Mouse (Mus musculus): ENCODE measurements at regions not wholly inside any gene's neighbourhood (a gene's known extent, or its start where the extent isn't known, plus 50 kb on each side); places are given as distances from the start of the nearest gene placed in this dataset.

DNA sequence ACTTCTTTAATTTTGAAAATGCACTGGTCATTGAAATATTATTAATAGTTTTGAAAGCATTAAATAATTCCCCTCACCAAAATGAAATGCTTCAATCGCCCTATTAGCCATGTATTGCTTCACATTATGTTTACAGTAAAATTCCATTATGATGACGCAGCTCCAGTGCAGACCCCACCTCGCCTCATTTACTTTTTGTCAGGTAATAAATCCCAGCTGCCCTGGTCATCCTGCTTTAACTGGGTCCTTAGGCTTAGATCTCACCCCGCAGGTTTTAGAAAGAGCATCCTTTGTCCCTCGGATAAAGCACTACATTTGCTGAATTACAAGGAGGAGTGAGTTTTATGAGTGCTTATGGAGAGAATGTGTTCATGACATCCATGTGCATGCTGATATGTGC, 2557.0 kb upstream of the Gm7489 start:
- Histone ChIP-seq H3K9me3 (no peaks in the 10 kb centered on the region), H3K4me1 (no peaks in the 10 kb centered on the region), H3K4me3 (replicated peaks) (no peak overlapping the region), H3K27me3 (replicated peaks) (no peaks in the 10 kb centered on the region), H3K36me3 (replicated peaks; ENCODE audit: low read length) (no peaks in the 10 kb centered on the region)
- TF ChIP-seq GATA1 (IDR thresholded peaks at IDR 0.05; ENCODE audit: borderline replicate concordance, low read length), result no peak
- TF ChIP-seq FLI1 (IDR thresholded peaks at IDR 0.05; ENCODE audit: low read length), result no peak

DNA sequence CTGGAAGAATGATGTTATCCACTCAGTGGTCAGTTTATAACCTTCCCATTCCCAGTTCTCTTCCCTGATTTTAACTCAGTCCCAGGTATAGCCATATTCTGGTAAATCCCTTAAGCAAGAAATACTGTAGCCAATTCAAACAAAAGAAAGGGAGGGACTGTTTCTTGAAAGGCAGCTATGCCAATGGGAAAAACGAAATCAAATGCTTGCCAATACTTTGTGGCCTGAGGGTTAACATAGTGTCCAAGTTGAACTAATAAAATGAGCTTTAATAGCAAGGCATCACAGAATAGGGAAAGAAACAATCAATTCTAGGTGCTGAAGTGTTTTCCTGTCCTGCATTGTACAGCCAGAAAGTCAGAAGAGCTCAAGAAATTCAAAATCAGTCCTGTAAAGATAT, 2548.3 kb upstream of the Gm7489 start:
- Histone ChIP-seq H3K36me3 (replicated peaks; ENCODE audit: low read length) (no peaks in the 10 kb centered on the region), H3K4me3 (replicated peaks) (no peak overlapping the region), H3K9me3 (no peaks in the 10 kb centered on the region), H3K27me3 (replicated peaks) (no peaks in the 10 kb centered on the region), H3K4me1 (no peaks in the 10 kb centered on the region)
- TF ChIP-seq GATA1 (IDR thresholded peaks at IDR 0.05; ENCODE audit: borderline replicate concordance, low read length) (no peak), FLI1 (IDR thresholded peaks at IDR 0.05; ENCODE audit: low read length) (no peak)

DNA sequence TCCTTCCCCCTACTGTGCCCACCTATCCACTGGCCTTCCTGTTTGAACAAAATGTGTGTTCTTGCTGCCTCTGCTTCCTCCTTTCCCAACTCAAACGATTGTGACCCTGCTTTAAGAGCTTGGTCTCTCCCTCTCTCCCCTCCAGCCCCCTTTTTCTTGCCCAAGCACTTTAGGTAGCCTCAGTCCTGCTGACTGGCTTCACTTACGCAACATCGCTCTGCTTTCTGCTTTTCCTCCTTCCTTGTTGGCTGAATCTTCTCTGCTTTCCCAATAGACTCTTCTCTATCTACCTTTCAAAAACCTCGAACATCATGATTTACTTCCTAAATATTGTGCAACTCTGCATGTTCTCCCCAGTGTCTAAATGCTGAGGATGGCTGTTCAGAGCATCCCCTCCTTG, 2538.4 kb upstream of the Gm7489 start:
- H3K4me3 ChIP-seq (replicated peaks), result no peak overlapping the region
- TF ChIP-seq FLI1 (IDR thresholded peaks at IDR 0.05; ENCODE audit: low read length) (no peak), GATA1 (IDR thresholded peaks at IDR 0.05; ENCODE audit: borderline replicate concordance, low read length) (no peak)

DNA sequence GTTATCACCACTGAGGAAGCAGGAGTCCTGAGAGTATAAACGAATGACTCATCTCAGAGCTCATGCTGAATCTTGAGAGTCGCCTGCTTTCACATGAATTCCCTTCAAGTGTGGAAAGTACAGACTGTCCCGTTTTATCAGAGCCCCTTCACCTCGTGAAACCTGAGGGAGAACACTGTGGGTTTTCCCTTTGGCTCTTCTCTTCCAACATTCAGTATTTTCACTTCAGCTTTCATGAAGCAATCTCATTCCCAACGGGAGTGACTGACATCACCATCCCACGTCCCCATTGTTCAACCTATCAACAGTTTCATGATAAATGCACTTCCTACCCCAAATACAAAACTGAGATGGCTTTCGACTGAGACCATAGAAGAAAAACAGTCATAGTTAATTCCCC, 2521.3 kb upstream of the Gm7489 start:
- H3K4me3 ChIP-seq (replicated peaks), result no peak overlapping the region
- TF ChIP-seq FLI1 (IDR thresholded peaks at IDR 0.05; ENCODE audit: low read length) (no peak), GATA1 (IDR thresholded peaks at IDR 0.05; ENCODE audit: borderline replicate concordance, low read length) (no peak)
- H3K36me3 ChIP-seq (replicated peaks; ENCODE audit: low read length), result no peaks in the 10 kb centered on the region
- no peaks in the 10 kb centered on the region for H3K9me3 ChIP-seq
- no peaks in the 10 kb centered on the region for H3K4me1 ChIP-seq
- no peaks in the 10 kb centered on the region for H3K27me3 ChIP-seq (replicated peaks)

More for the DNA sequence above, 2538.4 kb upstream of the Gm7489 start:
- H3K36me3 ChIP-seq (replicated peaks; ENCODE audit: low read length), result no peaks in the 10 kb centered on the region
- 0 out of 2 replicates have a peak, but pooled peaks cover 2% of the 10 kb centered on the region for H3K9me3 ChIP-seq
- H3K27me3 ChIP-seq (replicated peaks), result no peaks in the 10 kb centered on the region
- no peaks in the 10 kb centered on the region for H3K4me1 ChIP-seq

DNA sequence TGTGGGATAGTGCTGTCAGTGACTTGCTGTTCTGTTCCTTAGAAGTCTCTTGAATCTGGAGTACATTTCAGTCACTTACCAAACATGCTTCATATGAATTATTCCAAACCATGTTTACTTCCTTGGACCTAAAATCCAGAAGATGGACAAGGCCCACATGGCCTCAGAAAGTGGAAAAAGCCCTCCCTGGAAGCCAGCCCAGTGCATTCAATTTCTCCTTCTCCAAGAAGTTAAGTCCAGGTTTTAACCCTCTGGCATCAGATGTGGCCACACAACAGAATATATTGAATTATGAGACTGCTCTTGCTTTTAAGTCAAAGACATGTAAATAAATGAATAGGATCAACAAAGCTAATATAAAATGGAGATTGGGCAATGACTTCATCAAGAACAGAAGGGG, 2513.5 kb upstream of the Gm7489 start:
- no peak overlapping the region for H3K4me3 ChIP-seq (replicated peaks)
- TF ChIP-seq FLI1 (IDR thresholded peaks at IDR 0.05; ENCODE audit: low read length) (no peak), GATA1 (IDR thresholded peaks at IDR 0.05; ENCODE audit: borderline replicate concordance, low read length) (no peak)
- no peaks in the 10 kb centered on the region for H3K27me3 ChIP-seq (replicated peaks)
- no peaks in the 10 kb centered on the region for H3K9me3 ChIP-seq
- no peaks in the 10 kb centered on the region for H3K36me3 ChIP-seq (replicated peaks; ENCODE audit: low read length)
- no peaks in the 10 kb centered on the region for H3K4me1 ChIP-seq

DNA sequence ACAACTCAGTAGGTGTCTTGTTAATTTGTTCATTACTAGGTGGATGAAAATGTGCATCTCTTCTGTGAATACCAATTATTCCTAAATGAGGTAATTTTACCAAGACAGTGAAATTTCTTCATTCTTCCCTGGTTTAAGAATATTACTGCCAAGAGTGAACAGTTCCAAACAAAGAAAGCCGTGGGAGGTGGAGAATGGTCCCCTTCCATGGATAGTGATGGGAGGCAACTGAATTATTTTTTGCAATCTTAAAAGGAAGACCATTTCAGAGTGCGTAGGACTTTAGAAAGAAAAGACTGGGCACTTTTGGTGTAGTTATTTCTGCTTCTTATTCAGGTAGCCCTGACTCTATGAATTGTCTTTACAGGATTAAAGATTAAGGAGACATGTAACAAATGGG, 2494.3 kb upstream of the Gm7489 start:
- Histone ChIP-seq H3K9me3 (peaks cover 3% of the 10 kb centered on the region; the same call in 1 of the 2 replicates), H3K36me3 (replicated peaks; ENCODE audit: low read length) (no peaks in the 10 kb centered on the region), H3K4me3 (replicated peaks) (no peak overlapping the region), H3K27me3 (replicated peaks) (no peaks in the 10 kb centered on the region), H3K4me1 (no peaks in the 10 kb centered on the region)
- no peak for TF ChIP-seq GATA1 (IDR thresholded peaks at IDR 0.05; ENCODE audit: borderline replicate concordance, low read length)
- no peak for TF ChIP-seq FLI1 (IDR thresholded peaks at IDR 0.05; ENCODE audit: low read length)

DNA sequence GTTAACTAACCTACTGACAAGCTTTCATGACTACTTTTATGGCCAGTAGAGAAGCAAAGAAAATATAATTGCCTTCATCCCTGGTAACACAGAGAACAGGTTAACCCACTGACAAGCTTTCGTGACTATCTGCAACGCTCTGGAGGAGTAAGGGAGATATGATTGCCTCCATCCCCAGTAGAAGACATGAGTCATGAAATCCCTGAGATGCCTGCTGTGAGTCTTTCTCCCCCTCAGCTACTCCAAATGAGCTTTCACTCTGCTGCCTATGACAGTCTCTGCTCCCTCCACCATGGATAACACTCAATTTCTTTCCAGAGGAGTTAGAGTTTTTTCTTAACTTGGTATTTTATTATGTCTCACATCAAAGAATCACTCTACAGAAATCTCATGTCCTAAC, 2493.4 kb upstream of the Gm7489 start:
- no peaks in the 10 kb centered on the region for H3K27me3 ChIP-seq (replicated peaks)
- no peak overlapping the region for H3K4me3 ChIP-seq (replicated peaks)
- no peaks in the 10 kb centered on the region for H3K36me3 ChIP-seq (replicated peaks; ENCODE audit: low read length)
- TF ChIP-seq FLI1 (IDR thresholded peaks at IDR 0.05; ENCODE audit: low read length) (no peak), GATA1 (IDR thresholded peaks at IDR 0.05; ENCODE audit: borderline replicate concordance, low read length) (no peak)
- peaks cover 3% of the 10 kb centered on the region; the same call in 1 of the 2 replicates for H3K9me3 ChIP-seq
- no peaks in the 10 kb centered on the region for H3K4me1 ChIP-seq

DNA sequence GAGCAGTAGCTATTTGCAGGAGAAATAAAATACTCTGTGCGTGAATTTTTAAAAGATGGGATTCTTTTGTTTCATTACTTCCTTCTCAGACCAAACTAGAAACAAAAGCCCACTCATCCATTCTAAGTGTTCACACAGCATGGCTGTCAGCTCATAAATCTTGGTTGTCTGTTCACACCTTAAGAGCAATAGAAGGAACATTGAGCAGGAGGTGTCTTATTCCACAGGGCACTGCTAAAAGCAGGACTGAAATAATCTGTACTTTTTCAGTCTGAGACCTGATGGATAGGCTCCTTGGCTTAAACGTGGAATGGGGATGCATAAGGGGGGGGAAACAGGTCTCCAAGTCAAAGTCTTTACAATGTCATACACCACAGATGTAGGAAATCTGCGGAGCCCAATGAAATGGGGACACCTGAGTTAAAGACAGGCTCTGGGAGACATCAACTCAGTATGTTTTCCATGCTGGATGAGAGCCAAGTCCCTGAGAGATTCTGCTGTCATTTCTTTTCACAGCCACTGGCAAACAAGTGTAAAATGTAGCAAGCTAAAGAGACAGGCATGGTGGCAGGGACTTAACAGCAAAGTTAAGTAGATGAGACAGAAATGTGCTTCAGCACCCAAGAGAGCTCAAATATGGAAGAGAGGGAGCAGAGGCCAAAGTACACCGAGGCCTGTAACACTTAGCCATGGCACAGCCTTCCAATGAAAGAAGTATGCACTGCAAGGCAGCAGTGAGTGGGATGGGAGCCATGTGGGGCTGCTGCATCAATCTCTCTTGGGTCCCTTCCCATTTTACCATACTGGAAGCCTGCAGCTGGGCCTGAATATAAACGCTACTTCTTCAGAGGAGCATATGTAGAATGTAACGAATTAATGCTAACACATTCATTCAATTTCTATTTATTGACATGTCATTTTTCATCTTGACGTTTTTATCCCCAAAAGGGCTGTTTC, 2492.0 kb upstream of the Gm7489 start:
- Histone ChIP-seq H3K4me3 (replicated peaks) (no peak overlapping the region), H3K4me1 (no peaks in the 10 kb centered on the region), H3K36me3 (replicated peaks; ENCODE audit: low read length) (no peaks in the 10 kb centered on the region), H3K9me3 (peaks cover 3% of the 10 kb centered on the region; the same call in 1 of the 2 replicates), H3K27me3 (replicated peaks) (no peaks in the 10 kb centered on the region)
- TF ChIP-seq GATA1 (IDR thresholded peaks at IDR 0.05; ENCODE audit: borderline replicate concordance, low read length) (no peak), FLI1 (IDR thresholded peaks at IDR 0.05; ENCODE audit: low read length) (no peak)

DNA sequence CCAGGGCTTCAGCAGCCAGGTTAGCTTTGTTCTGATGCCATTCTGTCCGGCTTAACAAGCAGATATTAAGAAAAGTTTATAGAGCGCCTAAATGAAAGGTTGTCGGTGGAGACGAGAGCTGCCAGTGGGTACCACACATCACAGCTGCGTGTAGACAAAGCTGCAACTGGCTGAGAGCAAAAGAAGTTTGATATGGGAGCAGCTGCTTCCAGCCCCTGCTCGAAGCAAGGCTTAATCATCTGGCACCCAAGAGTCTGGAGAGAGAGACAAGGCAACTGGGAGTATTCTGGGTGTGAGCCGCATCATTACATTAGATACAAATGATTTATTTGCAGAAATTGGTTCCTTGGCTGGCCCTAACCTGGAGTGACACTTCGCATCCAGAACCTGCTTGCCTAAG, 2488.7 kb upstream of the Gm7489 start:
- Histone ChIP-seq H3K4me3 (replicated peaks) (no peak overlapping the region), H3K27me3 (replicated peaks) (no peaks in the 10 kb centered on the region), H3K36me3 (replicated peaks; ENCODE audit: low read length) (no peaks in the 10 kb centered on the region), H3K9me3 (peaks cover 3% of the 10 kb centered on the region; the same call in 1 of the 2 replicates), H3K4me1 (no peaks in the 10 kb centered on the region)
- no peak for TF ChIP-seq GATA1 (IDR thresholded peaks at IDR 0.05; ENCODE audit: borderline replicate concordance, low read length)
- no peak for TF ChIP-seq FLI1 (IDR thresholded peaks at IDR 0.05; ENCODE audit: low read length)

DNA sequence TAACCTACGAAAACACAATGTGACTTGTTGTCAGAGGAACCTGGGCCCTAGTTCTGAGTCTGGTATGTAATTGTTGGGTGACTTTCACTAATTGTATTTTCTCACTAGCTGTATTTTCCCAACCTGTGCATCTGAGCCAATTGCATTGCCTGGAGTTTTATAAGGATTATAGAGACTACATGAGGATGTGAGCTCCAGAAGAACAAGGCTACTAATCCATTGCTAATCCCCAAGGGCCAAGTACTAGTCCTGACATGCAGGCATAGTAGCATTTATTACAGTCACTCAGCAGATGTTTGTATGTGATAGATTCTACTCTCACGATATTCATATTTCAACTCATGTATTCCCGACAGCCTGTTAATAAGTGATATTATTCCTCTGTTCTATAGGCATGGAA, 2481.1 kb upstream of the Gm7489 start:
- no peaks in the 10 kb centered on the region for H3K27me3 ChIP-seq (replicated peaks)
- H3K4me3 ChIP-seq (replicated peaks), result no peak overlapping the region
- no peaks in the 10 kb centered on the region for H3K9me3 ChIP-seq
- H3K4me1 ChIP-seq, result no peaks in the 10 kb centered on the region
- TF ChIP-seq GATA1 (IDR thresholded peaks at IDR 0.05; ENCODE audit: borderline replicate concordance, low read length), result no peak
- H3K36me3 ChIP-seq (replicated peaks; ENCODE audit: low read length), result no peaks in the 10 kb centered on the region

Measured in megakaryocyte, embryonic 14.5 days (primary cell).